Mouse (Mus musculus) heart, postnatal 36 days (tissue): ENCODE results near the gene Fus. TPM values are rescaled to one million over a fixed set of nuclear protein-coding genes. Genes with fewer than 3 reads are reported as not detected.
A peak's percentile ranks its signal among the peaks of the same experiment; 100 is the strongest.
"Not testable (repeated sequence)": the region's sequence is repeated elsewhere in the genome, so short reads cannot be mapped to it uniquely, and the experiment has no call there.

Experiments used
- DNase-seq, 2 experiments: peaks; one replicate each; pipeline ENCODE4 v3.0.0; 2021 to 2022
- intact Hi-C: fragments of 180-260 bp; cut with DNase I; formaldehyde crosslinking; loops from one replicate; pipeline ENCODE4 v1.15.1; 2025
- total RNA-seq, 2 experiments: library from RNA; stranded (reverse); gene quantifications; 2 replicates each; pipeline ENCODE4 v1.2.3; 2021

Fus gene
- total RNA-seq, 2 experiments from 2014 or later = 154 to 216 TPM

DNA sequence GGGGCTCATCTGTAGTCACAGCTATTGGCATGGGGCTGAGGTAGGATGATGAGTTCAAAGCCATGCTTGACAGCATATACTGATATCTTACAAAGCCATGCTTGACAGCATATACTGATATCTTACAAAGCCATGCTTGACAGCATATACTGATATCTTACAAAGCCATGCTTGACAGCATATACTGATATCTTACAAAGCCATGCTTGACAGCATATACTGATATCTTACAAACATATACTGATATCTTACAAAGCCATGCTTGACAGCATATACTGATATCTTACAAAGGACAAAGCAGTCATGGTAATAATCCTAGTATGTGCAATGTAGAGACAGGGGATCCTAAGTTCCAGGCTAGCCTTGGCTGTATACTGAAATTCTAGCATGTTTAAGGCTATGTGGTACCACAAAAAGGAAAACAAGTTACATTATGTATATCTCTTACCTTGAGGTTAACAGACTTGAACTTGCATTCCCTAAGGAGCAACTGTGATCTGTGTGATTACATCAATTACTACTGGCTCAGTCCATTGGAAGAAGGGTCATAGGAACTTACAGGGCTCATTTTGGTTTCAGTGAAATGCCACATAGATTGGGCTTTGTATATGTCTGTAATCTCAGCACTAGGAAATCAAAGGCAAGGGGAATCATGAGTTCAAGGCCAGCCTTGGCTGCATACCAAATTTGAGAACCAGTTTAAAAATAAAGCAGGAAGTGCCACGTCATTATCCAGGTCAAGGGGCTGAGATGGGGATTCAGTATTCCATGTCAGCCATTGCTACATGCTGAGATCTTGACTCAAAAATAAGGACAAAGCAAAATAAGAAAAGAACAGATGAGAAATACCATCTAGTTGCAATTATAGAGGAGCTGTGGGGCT, 33.1 kb downstream of the Fus start:
- no peak for DNase-seq
- intact Hi-C loops = no loop called here

DNA sequence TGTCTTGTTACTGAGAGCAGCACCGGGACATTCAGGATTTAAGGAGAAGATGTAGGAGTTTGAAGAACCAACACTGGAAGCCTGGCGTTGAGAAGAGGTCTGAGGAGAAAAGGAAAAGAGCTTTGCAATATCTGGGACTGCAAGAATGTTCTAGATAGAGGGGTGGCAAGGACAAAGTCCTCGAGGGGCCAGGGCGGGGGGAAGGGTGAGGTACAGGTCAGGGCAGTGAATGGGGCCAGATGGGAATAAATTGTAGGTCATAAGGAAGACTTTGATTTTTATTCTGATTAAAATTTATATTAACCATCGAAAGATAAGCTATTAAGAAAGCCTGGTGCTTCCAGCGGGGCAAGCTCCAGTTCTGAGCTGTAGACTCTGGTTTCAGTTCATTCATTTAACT, 35.8 kb downstream of the Fus start:
- intact Hi-C loops = no loop called here

DNA sequence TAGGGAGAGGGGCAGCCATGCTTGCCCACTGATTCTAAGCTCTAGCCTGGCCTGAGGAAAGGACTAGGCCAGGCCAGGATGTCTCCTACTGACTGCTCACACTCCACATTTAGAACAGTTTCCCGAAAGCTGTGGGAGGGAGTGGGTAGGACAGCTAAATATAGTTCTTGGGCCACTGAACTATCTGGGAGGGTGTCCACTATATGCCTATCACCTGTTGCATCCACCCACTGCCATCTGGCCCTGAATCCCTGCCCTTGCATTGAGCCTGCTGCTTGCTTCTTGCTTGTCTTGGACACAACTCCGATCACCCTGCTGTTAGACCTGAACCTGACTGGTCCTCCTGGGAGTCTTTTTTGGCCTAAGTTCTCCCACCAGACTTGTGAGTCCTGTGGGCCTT, 36.4 kb downstream of the Fus start, which contains the start of gene Trim72:
Gene Trim72 (plus strand): TSS at position 262 of the 400 bp plus-strand sequence.
- intact Hi-C loops = no loop called here
- peak; percentile 45 to 51 for DNase-seq

More for the DNA sequence above, 35.8 kb downstream of the Fus start:
- DNase-seq = no peak

DNA sequence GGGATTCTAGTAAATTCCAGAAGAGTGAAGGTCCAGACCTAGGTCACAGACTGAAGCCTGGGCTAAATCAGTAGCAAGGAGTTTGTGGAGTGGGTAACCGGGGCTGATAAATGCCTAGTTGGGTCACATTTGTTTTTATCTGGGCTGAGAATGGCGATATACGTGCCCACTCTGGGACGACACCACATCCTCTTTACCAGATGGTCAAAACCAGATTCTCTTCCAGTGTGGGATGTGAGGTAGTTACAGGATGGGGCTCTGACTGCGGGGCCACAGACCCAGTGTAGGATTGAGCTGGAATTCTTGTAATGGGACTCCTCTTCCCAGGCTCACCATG, 36.9 kb downstream of the Fus start:
- intact Hi-C loops = no loop called here

DNA sequence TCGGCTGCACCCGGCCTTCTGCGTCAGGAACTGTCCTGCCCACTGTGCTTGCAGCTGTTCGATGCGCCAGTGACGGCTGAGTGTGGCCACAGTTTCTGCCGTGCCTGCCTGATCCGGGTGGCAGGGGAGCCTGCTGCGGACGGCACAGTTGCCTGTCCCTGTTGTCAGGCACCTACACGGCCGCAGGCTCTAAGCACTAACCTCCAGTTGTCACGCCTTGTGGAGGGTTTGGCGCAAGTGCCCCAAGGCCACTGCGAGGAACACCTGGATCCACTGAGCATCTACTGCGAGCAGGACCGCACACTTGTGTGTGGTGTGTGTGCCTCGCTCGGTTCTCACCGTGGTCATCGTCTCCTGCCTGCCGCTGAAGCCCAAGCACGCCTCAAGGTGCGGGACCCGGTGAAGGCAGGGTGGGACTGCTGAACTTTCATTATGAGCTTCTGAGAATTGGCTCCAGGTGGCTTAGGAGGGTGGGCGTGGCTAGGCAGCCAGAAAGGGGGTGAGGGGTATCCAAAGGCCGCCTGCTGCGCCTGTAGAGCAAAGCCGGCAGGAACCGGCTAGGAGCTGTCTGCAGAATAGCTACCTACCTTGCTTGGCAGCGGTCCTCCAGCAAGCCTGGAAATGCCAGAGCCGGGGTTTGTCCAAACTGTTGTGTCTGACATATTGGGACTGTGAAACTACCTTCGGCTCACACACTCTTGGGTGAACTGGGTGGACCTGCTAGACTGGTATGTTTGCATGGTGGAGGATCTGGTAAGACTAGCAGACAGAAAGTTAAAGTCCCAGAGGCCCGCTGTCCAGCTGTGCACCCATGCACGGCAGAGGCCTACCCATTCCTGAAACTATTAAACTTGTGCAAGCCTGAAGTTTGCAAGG, 37.5 kb downstream of the Fus start:
- intact Hi-C loops = no loop called here
- DNase-seq = peak in 1 of 2 experiments; percentile 30

More for the DNA sequence above, 36.9 kb downstream of the Fus start:
- peak in 1 of 2 experiments; percentile 20 for DNase-seq

DNA sequence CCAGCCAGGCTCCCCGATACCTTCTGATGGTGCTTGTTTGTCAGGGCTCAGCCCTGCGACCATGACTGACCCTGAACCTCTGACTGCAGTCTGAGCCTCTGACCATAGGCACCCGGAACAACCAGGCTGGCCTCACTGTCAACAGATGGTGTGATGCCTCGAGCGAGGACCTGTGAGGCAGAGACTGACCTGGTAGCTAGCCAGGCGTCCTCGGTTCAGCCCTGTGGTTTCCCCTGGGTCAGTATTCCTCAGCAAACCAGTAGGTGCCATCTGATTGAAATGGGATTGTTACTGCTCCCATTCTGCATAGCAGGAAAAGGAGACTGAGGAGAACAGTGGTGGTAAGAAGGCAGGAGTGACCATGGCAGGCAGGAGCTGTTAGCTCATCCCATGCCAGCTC, 38.9 kb downstream of the Fus start:
- intact Hi-C loops = no loop called here
- no peak for DNase-seq

DNA sequence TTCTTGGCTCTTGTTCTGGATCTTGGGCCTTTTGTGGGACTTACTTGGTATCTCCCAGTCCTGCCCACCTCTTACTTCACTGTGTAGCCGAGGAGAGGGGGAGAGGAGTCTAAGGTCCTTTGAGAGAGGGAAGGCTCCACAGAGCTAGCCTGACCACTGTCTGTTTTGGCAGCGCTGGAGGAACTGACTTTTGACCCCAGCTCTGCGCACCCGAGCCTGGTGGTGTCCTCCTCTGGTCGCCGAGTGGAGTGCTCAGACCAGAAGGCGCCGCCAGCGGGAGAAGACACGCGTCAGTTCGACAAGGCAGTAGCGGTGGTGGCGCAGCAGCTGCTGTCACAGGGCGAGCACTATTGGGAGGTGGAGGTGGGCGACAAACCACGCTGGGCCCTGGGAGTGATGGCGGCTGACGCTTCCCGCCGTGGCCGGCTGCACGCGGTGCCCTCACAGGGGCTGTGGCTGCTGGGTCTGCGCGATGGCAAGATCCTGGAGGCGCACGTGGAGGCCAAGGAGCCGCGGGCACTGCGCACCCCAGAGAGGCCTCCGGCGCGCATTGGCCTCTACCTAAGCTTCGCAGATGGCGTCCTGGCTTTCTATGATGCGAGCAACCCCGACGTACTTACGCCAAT, 42.6 kb downstream of the Fus start:
- intact Hi-C loops = no loop called here
- no peak for DNase-seq

DNA sequence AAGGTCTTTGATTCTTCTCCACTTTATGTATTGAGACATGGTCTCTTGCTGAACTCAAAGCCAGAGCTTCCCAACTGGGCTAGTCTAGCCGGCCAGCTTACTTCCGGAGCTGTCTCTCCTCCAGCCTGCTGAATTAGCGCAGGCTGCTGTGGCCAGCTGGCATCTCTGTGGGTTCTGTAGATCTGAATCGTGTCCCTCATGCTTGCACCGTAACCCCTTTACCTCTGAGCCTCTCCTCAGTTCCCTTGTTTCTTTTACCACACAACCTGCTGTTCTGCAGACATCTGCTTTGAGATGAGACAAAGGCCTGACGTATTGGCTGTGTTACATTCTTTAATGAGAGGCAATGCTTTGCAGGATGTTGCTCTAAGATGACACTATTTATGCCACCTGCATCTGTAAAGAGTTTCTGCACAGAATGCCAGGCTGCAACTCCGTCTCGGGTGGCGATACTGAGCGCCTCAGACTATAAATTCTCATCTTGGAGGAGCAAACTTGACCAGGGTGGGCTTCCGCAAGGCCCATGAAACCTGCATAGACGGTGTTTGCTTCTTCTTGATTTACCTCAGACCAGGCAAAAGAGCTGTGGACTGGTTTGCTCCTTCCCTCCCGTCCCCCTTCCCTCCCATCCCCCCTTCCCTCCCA, 45.0 kb downstream of the Fus start:
- intact Hi-C loops = no loop called here
- DNase-seq = no peak

DNA sequence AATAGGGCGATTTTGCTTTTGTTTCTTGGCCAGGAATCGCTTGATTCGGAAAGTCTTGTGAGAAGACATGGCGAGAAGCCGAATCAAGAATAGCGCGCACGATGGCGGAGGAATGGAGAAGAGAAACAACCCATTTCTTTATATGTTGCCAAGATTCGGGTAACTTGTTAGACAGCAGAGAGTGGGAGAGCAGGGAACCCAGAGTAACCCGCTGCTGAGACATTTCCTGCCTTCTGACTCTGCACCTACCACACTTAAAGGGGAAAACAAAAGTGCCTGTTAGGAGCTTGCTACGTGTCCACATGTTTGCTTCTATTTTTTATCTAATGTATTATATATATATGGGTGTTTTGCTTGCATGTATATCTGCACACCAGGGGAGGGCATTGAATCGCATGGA, 45.9 kb downstream of the Fus start:
- no peak for DNase-seq
- intact Hi-C loops = no loop called here

DNA sequence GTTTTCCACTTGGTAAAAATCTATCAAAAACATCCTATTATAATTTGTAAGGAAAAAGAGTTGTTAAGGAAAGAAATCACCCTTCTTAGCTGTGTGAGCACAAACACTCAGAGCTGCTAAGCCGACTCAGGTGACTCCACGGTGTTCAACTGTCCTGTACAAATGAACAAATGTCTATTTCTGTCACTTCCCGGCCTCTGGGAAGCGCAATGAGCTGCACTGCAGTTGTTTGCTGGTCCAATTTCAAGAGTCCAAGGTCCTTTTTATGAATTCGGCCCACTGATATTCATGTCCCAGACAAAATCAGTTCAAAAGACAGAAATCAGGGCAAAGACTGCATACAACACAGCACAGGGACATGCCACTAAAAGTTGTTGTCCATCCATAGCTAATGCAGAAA, 48.9 kb downstream of the Fus start:
- DNase-seq, intact Hi-C loops: not testable (repeated sequence)

DNA sequence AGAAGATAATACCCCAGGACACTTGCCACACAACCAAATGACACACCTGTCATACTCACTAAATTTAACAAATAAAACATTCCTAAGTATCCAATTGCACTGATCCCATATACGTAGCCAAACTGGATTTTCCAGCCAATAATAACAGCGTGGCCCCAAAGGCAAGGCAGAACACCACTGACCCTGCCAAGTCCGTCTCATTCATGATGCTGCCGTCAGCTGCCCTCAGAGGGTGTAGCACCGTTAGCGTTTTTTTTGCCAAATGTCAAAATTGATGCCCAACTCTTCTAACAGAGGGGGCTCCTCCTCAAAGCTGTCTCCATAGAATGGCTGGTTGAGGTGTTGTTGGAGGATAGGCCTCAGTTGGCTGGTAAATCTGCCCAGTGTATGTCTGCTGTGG, 49.4 kb downstream of the Fus start:
- DNase-seq = no peak
- intact Hi-C loops = no loop called here

DNA sequence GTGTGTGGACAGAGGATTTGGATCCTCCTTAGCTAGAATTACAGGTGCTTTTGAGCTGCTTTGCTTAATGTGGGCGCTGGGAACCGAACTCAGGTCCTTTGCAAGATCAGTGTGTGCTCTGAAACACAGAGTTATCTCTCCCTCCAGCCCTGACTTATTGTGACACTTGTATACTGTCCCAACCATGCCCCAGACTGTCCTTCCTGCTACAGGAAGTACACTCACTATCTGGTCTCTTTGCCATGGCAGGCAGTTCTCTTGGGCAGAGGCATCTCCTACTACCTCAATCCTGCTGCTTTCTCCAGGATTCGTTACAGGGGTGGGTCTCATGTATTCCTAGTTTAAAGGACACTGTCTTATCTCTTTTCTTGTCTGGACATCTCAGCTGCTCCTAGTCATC, 51.0 kb downstream of the Fus start:
- intact Hi-C loops = no loop called here
- no peak for DNase-seq

DNA sequence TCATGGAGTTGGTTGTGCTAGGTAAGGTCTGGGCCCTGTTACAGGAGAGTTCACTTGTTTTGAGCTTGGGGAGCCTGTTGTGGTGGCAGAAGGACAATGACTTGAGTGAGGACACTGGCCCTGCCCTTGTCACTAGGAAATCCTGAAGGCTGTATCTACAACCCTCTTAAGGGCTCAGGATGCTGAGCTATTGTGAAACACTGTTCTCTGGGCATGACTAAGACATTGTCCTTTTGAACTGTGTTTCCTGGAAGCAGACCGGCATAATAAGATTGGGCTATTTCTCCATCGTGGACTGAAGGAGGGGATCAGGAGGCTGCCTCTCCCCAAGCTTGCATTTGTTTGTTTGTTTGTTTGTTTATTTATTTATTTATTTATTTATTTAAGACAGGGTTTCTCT, 51.9 kb downstream of the Fus start:
- intact Hi-C loops = no loop called here
- DNase-seq = no peak

DNA sequence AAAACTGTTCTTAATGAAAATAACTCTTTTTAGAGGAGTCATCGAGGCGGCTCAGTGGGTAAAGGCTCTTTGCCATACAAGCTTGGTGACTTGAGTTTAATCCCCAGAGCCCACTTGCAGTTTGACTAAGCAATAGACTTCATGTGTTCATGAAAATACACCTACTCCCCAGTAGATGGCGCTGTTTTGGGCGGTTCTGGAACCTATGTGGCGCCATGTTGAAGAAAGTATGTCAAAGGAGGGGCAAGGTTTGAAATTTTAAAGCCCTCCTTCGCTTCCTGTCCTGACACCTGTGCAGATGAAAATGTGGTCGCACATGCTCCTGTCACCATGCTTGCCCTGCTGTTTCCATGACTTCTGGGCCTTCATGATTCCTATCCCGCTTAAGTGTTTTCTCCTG, 55.7 kb downstream of the Fus start:
- intact Hi-C loops = no loop called here
- DNase-seq = no peak

DNA sequence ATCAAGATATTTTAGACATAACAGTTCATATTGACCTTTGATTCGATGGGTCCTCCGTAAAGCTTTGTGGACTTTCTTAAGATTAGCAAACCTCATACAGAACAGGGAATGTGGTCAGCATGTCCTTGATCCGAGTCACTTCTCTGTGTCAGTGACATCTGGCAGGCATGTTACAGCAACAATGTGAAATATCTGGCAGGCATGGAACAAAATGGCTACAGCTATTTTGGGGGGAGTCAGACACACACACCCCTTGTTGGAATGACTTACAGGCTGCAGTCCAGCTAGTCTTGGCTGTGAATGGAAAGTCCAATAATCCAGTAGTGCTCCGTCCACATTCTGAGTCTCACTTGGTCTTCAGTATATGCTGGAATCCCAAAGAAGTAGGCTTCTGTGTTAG, 56.3 kb downstream of the Fus start:
- intact Hi-C loops = no loop called here
- no peak for DNase-seq

DNA sequence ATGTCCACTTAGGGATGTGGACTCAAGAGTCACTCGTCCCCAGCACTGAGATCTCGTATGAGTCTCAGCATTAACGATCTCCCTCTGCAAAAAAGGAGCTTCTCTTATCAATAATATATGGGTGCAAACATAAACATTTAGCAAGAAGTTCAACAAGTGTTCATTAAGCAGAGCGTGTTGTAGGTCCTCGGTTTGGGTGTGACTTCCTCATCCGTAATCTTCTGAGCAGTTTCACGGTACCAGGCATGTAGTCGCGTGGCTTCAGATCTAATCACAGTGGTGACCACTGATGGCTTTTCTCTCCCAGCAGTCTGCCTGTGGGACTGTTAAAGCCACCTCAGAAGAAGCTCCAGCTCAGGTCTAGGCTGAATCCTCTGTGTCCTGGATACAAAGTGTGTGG, 57.1 kb downstream of the Fus start:
- DNase-seq = no peak
- intact Hi-C loops = no loop called here

DNA sequence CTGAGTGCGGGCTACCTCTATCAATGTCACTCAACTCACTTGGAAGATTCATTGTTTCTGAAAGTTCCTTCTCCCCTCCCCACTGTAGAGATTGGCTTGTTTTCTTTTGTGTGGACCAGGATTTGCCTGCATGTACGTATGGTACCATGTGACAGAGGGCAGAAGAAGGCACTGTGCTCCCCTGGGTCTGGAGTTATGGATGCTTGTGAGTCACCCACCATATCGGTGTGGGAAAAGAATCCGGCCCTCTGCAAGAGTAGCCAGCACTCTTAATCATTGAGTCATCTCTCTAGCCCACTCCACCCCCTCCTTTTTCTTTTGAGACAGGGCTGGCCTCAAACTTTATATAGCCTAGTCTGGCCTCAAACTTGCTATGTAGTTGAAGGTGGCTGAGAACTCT, 57.7 kb downstream of the Fus start:
- intact Hi-C loops = no loop called here

DNA sequence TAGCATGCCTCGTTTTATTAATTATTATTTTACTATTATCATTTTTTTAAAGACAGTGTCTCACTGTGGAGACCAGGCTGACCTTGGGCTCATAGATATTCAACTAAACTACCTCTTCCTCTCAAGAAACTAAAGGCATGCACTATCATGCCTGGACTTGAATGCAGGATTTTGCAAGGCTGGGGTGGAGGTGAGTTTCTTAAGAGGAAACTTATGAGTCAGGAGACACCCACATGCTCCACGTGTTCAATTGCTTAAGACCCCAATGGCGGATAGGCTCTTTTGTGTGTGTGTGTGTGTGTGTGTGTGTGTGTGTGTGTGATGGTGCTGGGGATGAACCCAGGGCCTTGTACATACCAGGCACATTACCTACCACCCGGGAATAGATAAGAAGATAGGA, 58.1 kb downstream of the Fus start:
- DNase-seq = no peak
- intact Hi-C loops = no loop called here

More for the DNA sequence above, 57.7 kb downstream of the Fus start:
- DNase-seq = no peak

DNA sequence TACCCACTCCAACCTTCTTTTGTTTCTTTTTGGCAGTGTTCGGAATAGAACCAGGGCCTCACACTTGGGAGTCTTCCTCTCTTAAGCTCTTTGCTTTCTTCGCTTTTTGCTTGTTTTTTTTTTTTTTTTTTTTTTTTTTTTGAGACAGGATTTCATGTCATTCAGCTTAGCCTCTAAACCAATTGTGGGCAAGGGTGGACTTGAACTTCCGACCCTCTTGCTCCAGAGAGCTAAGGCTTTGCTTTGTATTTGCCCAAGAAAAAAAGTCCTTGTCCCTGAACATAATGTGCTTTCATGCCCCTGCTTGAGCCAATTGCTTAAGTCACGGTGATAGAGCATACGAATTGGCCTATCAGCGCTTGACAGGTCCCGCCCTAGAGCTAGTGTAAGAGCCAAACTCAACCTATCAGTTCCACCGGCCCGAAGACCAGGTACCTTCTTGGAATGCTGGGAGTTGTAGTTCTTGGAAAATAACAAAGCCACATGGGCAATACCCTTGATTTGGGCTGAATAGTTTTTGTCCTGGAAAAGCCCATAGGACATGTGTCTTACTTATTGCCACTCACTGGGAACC, 64.2 kb downstream of the Fus start:
- DNase-seq = no peak
- intact Hi-C loops = no loop called here

DNA sequence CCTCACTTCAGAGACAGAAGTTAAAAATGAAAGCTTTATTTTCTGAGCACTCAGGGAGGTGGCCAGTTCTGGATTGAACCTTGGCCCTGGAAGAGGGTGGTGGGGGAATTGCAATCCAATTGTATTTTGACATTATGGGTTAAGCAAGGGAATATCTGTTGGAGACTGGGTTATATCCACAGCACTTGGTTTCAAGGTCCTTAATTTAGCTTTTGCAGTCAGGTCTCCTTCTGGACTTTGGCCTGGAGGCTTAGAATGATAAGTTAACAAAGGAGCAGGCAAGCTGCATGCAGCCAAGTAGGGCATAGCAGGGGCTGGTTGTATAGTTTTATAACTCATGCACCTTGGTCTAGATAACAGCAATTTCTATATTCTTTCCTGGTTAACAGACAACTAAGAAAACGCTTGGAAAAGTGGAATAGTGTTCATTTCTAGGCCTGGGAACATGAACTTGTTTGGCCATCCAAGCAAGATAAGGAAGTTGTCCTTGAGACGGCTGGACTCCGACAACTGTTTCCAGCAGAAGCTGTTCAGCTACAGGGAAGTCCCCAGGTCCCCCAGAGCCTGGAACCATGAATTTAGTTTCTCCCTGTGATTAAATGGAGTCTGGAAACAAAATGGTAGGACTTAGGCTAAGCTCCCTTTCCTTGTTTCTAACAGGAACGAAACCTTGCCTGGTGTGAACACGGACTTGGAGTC, 65.2 kb downstream of the Fus start:
- DNase-seq = no peak
- intact Hi-C loops = no loop called here
